In the genomic region with DNA sequence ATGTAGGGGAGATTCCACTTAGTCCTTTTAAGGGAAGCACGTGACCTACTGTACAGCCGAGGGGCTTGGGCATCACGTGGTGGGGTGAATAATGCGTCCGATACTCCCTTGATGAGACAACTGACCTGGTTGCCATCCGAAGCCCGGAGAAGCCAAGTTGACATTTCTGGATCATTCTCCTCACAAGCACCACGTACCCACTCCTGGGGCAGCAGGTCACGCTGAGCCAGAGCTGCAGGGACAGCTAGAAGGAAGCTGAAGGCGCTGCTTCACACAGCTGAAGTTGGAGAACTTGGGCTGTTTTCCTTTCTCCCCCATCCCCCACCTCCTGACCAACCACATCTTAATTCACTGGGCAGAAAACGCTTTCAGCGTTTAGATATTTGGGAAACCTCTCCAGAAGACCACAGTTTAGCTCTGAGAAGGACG, we compare ENCODE assay signal across 8 mouse cellular contexts.
DNase-seq lines count a peak whose midpoint lies in the region; ATAC-seq lines count a peak whose summit lies in the region.

No protein-coding gene starts in this region.

- ATAC-seq in liver, embryonic 13.5 days (ENCODE audit: low read depth): no peak

- H3K27me3 ChIP-seq in liver, embryonic 13.5 days: peaks cover 11% of the 10 kb centered on the region

- WGBS in liver, embryonic 13.5 days (ENCODE audit: insufficient replicate concordance): 26% methylated on average over 13 of the region's 13 CpGs

- peak overlapping the region; percentile 29; the same call in 1 of the 2 replicates for H3K27ac ChIP-seq in liver, embryonic 13.5 days

- H3K4me1 ChIP-seq in liver, embryonic 13.5 days (replicated peaks): no peaks in the 10 kb centered on the region

- no peak overlapping the region for H3K4me3 ChIP-seq in liver, embryonic 13.5 days (replicated peaks)

- H3K4me2 ChIP-seq in liver, embryonic 13.5 days: peak overlapping the region; percentile 28

- peak; percentile 20 for DNase-seq in adrenal gland, postnatal 14 days
- no peak for DNase-seq in adrenal gland, adult 18-20 months (ENCODE audit: low spot score in 2 of 2)
- DNase-seq in fibroblast of lung, adult 2 months (ENCODE audit: low read depth): peak; percentile 57
- DNase-seq in heart, postnatal 4 days: peak; percentile 45
- DNase-seq in liver, embryonic 13.5 days: no peak
- DNase-seq in retina, embryonic 14.5 days (ENCODE audit: low spot score): peak; percentile 83
- DNase-seq in spleen, postnatal 10 days (ENCODE audit: low spot score in 2 of 2): no peak
- no peak for DNase-seq in layer of hippocampus, postnatal 14 days (ENCODE audit: low spot score in 2 of 2)

- no peaks in the 10 kb centered on the region for H3K9me3 ChIP-seq in liver, embryonic 13.5 days (replicated peaks)

- H3K9ac ChIP-seq in liver, embryonic 13.5 days: no peak overlapping the region

- no peaks in the 10 kb centered on the region for H3K36me3 ChIP-seq in liver, embryonic 13.5 days

Comparison
In these comparisons a context has a peak if more than half of its experiments do, and no peak if none do; other contexts are left out.
1. DNase-seq: peak in adrenal gland, postnatal 14 days (single experiment), fibroblast of lung, adult 2 months (single experiment), heart, postnatal 4 days (single experiment) and retina, embryonic 14.5 days (single experiment); none in adrenal gland, adult 18-20 months (0 of 2), liver, embryonic 13.5 days (single experiment), spleen, postnatal 10 days (0 of 2) and layer of hippocampus, postnatal 14 days (0 of 2).